Mouse (Mus musculus) erythroblast, embryonic 14.5 days (primary cell): Measurements from ENCODE around the gene Ncam1.

ENCODE experiments used
- GATA1 ChIP-seq: IDR thresholded peaks from 2 replicates; pipeline ENCODE4 v1.6.1; 2012; ENCODE audit warnings: low read length, inconsistent platforms, mixed read lengths
- TAL1 ChIP-seq: IDR thresholded peaks from 3 replicates; pipeline ENCODE4 v1.6.1; 2012; ENCODE audit warnings: low read length, inconsistent platforms, mixed read lengths

DNA sequence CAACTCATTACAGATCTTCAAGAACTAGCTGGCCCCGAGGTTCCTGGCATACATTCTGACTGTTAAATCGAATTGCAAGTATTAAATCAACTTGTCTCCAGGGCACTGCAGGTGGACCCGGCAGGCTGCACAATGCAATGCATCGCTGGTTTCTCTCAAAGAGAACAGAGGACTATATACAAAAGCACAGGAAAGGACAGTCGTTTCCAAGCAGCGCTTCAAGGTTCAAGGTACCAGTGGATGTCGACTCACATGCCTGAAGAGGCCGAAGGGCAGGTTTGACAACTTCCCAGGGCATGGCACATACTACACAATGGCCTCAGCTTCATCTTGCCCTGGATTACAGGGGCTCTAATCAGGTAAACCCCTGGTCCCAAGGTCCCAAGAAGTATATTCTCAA is 158.6 kb downstream of the Ncam1 start:
- no peak for TF ChIP-seq GATA1
- no peak for TF ChIP-seq TAL1
